Mouse (Mus musculus) ES-E14 (cell line): Measurements from ENCODE around the gene Gm20683. TPM values are rescaled to one million over a fixed set of nuclear protein-coding genes. Genes with fewer than 3 reads are reported as not detected.

Experiments used
- DNase-seq: peaks from one replicate; pipeline ENCODE4 v3.0.0-alpha.2; 2013; ENCODE audit warnings: low read depth, low spot score
- H3K27ac ChIP-seq: 2 replicates; pipeline ENCODE4 v1.5.1; 2012; ENCODE audit warnings: low read depth, mild to moderate bottlenecking, low read length, moderate library complexity, mixed read lengths; ENCODE audit not compliant: poor library complexity, insufficient read depth, severe bottlenecking
- H3K36me3 ChIP-seq: 2 replicates; pipeline ENCODE4 v1.6.1; 2012; ENCODE audit warnings: mild to moderate bottlenecking, low read length, moderate library complexity, mixed read lengths; ENCODE audit not compliant: control insufficient read depth, poor library complexity, insufficient read depth, severe bottlenecking
- H3K4me1 ChIP-seq, 2 experiments: fragments of 150-350 bp in 1 of 2; sonication (generic) in 1 of 2; 2 replicates each; pipeline ENCODE4 v1.6.1; 2012; ENCODE audit warnings: low read length in 2 of 2, mild to moderate bottlenecking in 1 of 2, mixed read lengths in 1 of 2; ENCODE audit not compliant: control insufficient read depth in 2 of 2, insufficient read depth in 2 of 2, poor library complexity in 1 of 2
- H3K4me3 ChIP-seq, 2 experiments: fragments of 150-350 bp in 1 of 2; sonication (generic) in 1 of 2; 2 replicates each; pipeline ENCODE4 v1.5.1; 2012; ENCODE audit warnings: low read length in 2 of 2, low read depth in 1 of 2, mild to moderate bottlenecking in 1 of 2, mixed read lengths in 1 of 2; ENCODE audit not compliant: insufficient read depth in 1 of 2, poor library complexity in 1 of 2, severe bottlenecking in 1 of 2
- H3K9ac ChIP-seq: 2 replicates; pipeline ENCODE4 v1.6.1; 2012; ENCODE audit warnings: low read depth, mild to moderate bottlenecking, low read length, mixed read lengths; ENCODE audit not compliant: poor library complexity, insufficient read depth, severe bottlenecking
- H3K9me3 ChIP-seq: fragments of 150-350 bp; sonication (generic); 2 replicates; pipeline ENCODE4 v1.6.1; 2012; ENCODE audit warnings: low read depth, mild to moderate bottlenecking, low read length; ENCODE audit not compliant: control insufficient read depth, insufficient read depth
- CHD2 ChIP-seq: IDR thresholded peaks from 2 replicates; pipeline ENCODE4 v1.6.1; 2014; ENCODE audit warnings: mild to moderate bottlenecking, low read depth, low read length, inconsistent platforms
- HCFC1 ChIP-seq: IDR thresholded peaks from 2 replicates; pipeline ENCODE4 v1.6.1; 2012; ENCODE audit warnings: low read length, inconsistent platforms, borderline replicate concordance; ENCODE audit not compliant: insufficient read depth
- MAFK ChIP-seq: IDR thresholded peaks from 2 replicates; pipeline ENCODE4 v1.6.1; 2014; ENCODE audit warnings: mild to moderate bottlenecking, low read depth, low read length, inconsistent platforms; ENCODE audit not compliant: insufficient read depth
- ZC3H11A ChIP-seq: IDR thresholded peaks from 2 replicates; pipeline ENCODE4 v1.6.1; 2012; ENCODE audit warnings: low read depth, mild to moderate bottlenecking, inconsistent platforms, low read length, borderline replicate concordance
- ZNF384 ChIP-seq: IDR thresholded peaks from 2 replicates; pipeline ENCODE4 v1.6.1; 2012; ENCODE audit warnings: low read depth, low read length, inconsistent platforms
- in situ Hi-C, 2 experiments: fragments of 600-800 bp; cut with MboI; formaldehyde crosslinking; loops; one replicate each; pipeline ENCODE4 v1.15.1; 2025; ENCODE audit warnings: low sequenced_read_pairs in 2 of 2, inconsistent platforms in 1 of 2; ENCODE audit not compliant: unreplicated experiment in 2 of 2
- total RNA-seq: library from RNA; depleted of rRNA; stranded (reverse); fragments of 300-350 nt; gene quantifications from 2 replicates; pipeline ENCODE4 v1.2.3, GENCODE M21; 2012

The Gm20683 gene
- total RNA-seq, 1 experiment = 2.0 TPM

DNA sequence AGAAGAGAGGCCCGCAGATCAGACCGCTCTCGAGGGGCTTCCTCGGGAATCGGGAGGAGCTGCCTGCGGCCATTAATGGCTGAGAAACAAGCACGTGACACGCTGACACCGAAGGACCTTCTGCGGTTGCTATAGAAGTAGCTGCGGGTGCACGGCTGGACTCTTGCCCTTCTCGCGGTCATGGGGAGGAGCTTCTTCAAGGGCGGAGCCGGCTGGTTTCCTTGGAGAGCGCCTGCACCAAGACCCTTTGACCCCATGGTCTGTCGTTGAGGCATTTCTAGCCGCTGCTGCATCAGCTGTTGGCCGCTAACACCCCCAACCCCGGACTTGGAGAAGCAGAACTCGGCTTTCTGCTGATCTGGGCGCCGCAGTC, 8.3 kb downstream of the Gm20683 start, which contains the start of gene Stub1:
Gene Stub1 (minus strand): TSS at position 114 of the 373 bp plus-strand sequence.
- DNase-seq = peak; percentile 80
- Histone ChIP-seq H3K4me1 (peaks cover 2 to 29% of the 10 kb centered on the region in 2 experiments; a peak in 1 of 4 replicates), H3K36me3 (peaks cover 42% of the 10 kb centered on the region), H3K27ac (peak within 1 kb of the TSS; percentile 86), H3K9ac (peak within 1 kb of the TSS; percentile 97), H3K4me3 (peak within 1 kb of the TSS; percentile 96 to 97), H3K9me3 (no peaks in the 10 kb centered on the region)
- in situ Hi-C loops = no loop called here
- TF ChIP-seq HCFC1 = no peak
- TF ChIP-seq ZC3H11A = no peak
- TF ChIP-seq ZNF384 = no peak
- no peak for TF ChIP-seq MAFK
- no peak for TF ChIP-seq CHD2

DNA sequence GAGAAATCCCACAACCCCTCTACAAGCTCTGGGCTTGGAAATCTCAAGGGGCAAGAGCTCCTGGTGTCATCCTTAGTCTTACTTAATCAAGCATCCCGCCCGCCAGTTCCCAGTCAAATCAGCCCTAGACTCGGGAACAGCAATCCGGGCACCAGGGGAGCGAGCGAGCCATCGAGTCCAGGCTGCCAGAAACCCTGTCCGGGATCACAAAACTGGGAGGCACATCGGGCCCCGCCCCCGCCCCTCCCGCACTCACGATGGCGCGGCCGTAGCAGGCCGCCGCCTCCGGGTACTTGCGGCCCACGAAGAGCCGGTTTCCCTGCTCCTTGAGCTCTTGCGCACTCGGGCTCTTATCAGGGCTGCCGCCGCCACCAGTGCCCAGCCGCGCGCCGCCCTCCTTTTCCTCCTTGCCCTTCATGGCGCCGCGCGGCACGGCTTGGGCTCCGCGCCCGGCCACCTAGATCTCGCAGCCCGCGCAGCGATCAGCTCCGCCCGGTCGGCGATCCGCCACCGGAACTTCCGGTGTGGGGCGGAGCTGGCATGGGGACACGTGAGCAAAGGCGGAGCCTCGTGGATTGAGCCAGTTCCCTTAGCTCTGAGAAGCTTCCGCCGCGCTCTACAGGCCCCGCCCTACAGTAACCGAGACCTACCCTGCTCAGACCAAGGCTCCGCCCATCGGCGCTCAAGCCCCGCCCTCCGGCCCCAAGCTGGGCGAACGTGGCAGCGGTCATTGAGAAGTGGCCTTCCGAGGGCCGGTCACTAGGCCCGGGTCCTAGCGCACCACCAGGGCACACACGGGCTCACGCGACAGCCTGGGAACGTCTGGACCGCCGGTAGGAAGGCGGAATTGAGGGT, 8.9 kb downstream of the Gm20683 start:
- peak; percentile 97 for DNase-seq
- Histone ChIP-seq H3K4me3 (peak overlapping the region; percentile 96 to 97), H3K9ac (peak overlapping the region; percentile 97), H3K4me1 (peaks cover 2 to 32% of the 10 kb centered on the region in 2 experiments; a peak in 1 of 4 replicates), H3K9me3 (no peaks in the 10 kb centered on the region), H3K27ac (peak overlapping the region; percentile 86), H3K36me3 (peaks cover 43% of the 10 kb centered on the region)
- in situ Hi-C loops = no loop called here
- TF ChIP-seq HCFC1 (peak; percentile 71), ZC3H11A (no peak), MAFK (no peak)

DNA sequence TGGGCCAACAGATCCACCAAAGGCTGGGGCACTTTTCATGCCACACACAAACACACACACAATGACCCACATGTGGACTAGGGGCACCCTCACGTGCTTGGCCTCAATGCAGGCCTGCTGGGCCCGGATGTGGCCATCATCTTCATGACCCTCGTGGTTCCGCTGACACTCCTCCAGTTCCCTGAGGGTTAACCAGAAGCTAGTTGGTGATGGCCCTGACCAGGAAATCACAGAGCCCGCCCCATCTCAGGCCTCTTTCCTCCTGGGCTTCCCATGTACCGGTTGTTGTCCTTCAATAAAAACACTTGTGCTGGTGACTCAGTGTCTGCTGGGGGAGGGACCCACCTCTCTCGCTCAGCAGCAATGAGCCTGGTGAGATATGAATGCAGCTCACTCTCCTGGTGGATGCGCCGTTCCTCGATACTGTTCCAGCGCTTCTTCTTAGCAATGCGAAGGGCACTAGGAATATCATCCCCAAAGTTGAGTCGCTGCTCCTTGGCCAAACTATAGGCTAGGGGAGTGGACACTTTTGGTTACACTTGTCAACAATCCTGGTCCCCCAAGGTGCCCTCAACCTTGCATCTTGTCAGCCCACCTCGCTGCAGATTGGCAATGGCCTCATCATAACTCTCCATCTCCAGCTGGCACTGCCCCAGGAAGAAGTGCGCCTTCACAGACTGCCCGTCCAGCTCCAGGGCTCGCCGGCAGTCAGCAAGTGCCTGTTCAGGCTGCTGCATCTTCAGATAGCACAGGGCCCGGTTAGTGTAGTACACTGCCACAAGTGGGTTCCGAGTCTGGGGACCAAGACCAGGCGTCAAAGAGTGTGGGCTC, 9.9 kb downstream of the Gm20683 start:
- H3K4me1 ChIP-seq = peaks cover 2 to 36% of the 10 kb centered on the region in 2 experiments; a peak in 1 of 4 replicates
- H3K36me3 ChIP-seq = peaks cover 51% of the 10 kb centered on the region

DNA sequence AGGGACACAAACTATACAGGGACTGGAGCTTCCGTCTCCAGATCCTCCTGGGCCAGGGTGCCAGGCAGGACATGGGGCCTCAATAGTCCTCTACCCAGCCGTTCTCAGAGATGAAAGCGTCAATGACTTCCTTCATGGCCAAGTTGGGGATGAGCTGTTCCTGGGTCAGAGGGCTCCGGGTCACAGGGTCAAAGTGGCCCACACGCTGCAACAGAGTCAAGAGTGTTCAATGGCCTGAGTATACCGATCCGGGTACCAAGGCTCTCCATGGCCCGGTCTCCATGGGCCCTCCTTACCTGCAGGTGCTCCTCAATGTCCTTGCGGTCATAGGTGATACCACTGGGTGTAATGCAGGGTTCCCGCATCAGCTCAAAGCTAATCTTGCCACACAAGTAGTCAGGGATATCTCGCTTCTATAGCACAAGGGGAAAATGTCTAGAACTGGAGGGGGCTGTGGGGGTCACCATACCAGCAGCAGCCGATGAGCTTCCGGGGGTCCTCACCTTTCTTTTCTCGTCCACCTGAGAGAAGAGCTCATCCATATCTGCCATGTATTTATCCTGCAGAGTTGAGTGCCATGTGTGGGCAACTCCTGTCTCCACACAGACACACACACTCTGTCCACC, 10.6 kb downstream of the Gm20683 start:
- DNase-seq = no peak
- TF ChIP-seq ZC3H11A (no peak), HCFC1 (no peak), ZNF384 (no peak), MAFK (no peak), CHD2 (no peak)
- H3K4me3 ChIP-seq = no peak overlapping the region
- peaks cover 55% of the 10 kb centered on the region for H3K36me3 ChIP-seq
- H3K4me1 ChIP-seq = peaks cover 2 to 31% of the 10 kb centered on the region in 2 experiments; a peak in 1 of 4 replicates
- no peaks in the 10 kb centered on the region for H3K9me3 ChIP-seq
- no peak overlapping the region for H3K27ac ChIP-seq
- no peak overlapping the region for H3K9ac ChIP-seq
- in situ Hi-C loops = no loop called here

More for the DNA sequence above, 9.9 kb downstream of the Gm20683 start:
- in situ Hi-C loops = no loop called here
- Histone ChIP-seq H3K27ac (no peak overlapping the region), H3K4me3 (peak overlapping the region; percentile 96 to 97), H3K9me3 (no peaks in the 10 kb centered on the region), H3K9ac (peak overlapping the region; percentile 97)
- DNase-seq = no peak
- no peak for TF ChIP-seq HCFC1
- TF ChIP-seq MAFK = no peak
- TF ChIP-seq CHD2 = no peak
- TF ChIP-seq ZC3H11A = no peak
- TF ChIP-seq ZNF384 = no peak
